Mouse (Mus musculus) liver, embryonic 16.5 days (tissue): ENCODE data around the gene Tspan18. TPM values are rescaled to one million over a fixed set of nuclear protein-coding genes. Genes with fewer than 3 reads are reported as not detected.
A peak's percentile ranks its signal among the peaks of the same experiment; 100 is the strongest.

ENCODE experiments used
- ATAC-seq: fragments of 200-750 bp; cut with Nextera tagmentation; 2 replicates; pipeline ENCODE4 v1.8.0; 2017; ENCODE audit warnings: low read depth, mild to moderate bottlenecking, moderate number of reproducible peaks, moderate library complexity
- H3K27ac ChIP-seq: fragments of 300-500 bp; sonication (generic); 2 replicates; pipeline ENCODE4 v1.5.1; 2014; ENCODE audit warnings: mild to moderate bottlenecking, low read length
- H3K27me3 ChIP-seq: fragments of 300-500 bp; sonication (generic); 2 replicates; pipeline ENCODE4 v1.6.1; 2014; ENCODE audit warnings: low read depth, low read length, mixed read lengths; ENCODE audit not compliant: control insufficient read depth, insufficient read depth
- H3K36me3 ChIP-seq: fragments of 300-500 bp; sonication (generic); 2 replicates; pipeline ENCODE4 v1.6.1; 2014; ENCODE audit warnings: mild to moderate bottlenecking; ENCODE audit not compliant: control insufficient read depth, insufficient read depth
- H3K4me1 ChIP-seq: fragments of 300-500 bp; sonication (generic); 2 replicates; pipeline ENCODE4 v1.6.1; 2014; ENCODE audit warnings: low read depth, low read length, mixed read lengths; ENCODE audit not compliant: control insufficient read depth
- H3K4me2 ChIP-seq: fragments of 300-500 bp; sonication (generic); 2 replicates; pipeline ENCODE4 v1.6.1; 2014; ENCODE audit warnings: low read depth, low read length, mixed read lengths
- H3K4me3 ChIP-seq: fragments of 300-500 bp; sonication (generic); 2 replicates; pipeline ENCODE4 v1.5.1; 2014; ENCODE audit warnings: low read depth, mild to moderate bottlenecking, low read length
- H3K9ac ChIP-seq: fragments of 300-500 bp; sonication (generic); 2 replicates; pipeline ENCODE4 v1.6.1; 2014; ENCODE audit warnings: low read depth, low read length
- H3K9me3 ChIP-seq: fragments of 300-500 bp; sonication (generic); replicated peaks from 2 replicates; pipeline ENCODE4 v1.6.1; 2016; ENCODE audit warnings: low read length; ENCODE audit not compliant: control insufficient read depth
- WGBS: fragments of 180-500 bp; shearing (Covaris S2); extraction: QIAGEN DNeasy Blood & Tissue Kit; methylation state at CpG from one replicate; pipeline ENCODE4 v1.1.7; 2014; ENCODE audit not compliant: insufficient replicate concordance; 5-methylcytosine and 5-hydroxymethylcytosine counted together
- polyA plus RNA-seq: library from polyadenylated mRNA; unstranded; fragments of >200 nt; fragmentation: Nextera tagmentation; extraction: Ambion mirVana; gene quantifications from 2 replicates; pipeline ENCODE4 v1.2.1, GENCODE M21; 2015

Gene Tspan18
- polyA plus RNA-seq, 1 experiment from 2014 or later = 2.0 TPM

GRCm38 (mm10) chr2:93351352-93351751 is 17.0 kb upstream of the Tspan18 start:
- Histone ChIP-seq H3K4me2 (no peak overlapping the region), H3K27ac (no peak overlapping the region), H3K9me3 (no peaks in the 10 kb centered on the region), H3K4me3 (no peak overlapping the region), H3K27me3 (no peaks in the 10 kb centered on the region), H3K36me3 (no peaks in the 10 kb centered on the region), H3K9ac (no peak overlapping the region), H3K4me1 (peaks cover 22% of the 10 kb centered on the region)
- 52% methylated on average over 7 of the region's 7 CpGs for WGBS
- ATAC-seq = no peak

GRCm38 (mm10) chr2:93347018-93347417 is 12.7 kb upstream of the Tspan18 start:
- Histone ChIP-seq H3K4me2 (no peak overlapping the region), H3K4me1 (peaks cover 8% of the 10 kb centered on the region; the same call in 1 of the 2 replicates), H3K9ac (no peak overlapping the region), H3K27me3 (no peaks in the 10 kb centered on the region), H3K4me3 (no peak overlapping the region), H3K36me3 (no peaks in the 10 kb centered on the region), H3K9me3 (no peaks in the 10 kb centered on the region), H3K27ac (no peak overlapping the region)
- no peak for ATAC-seq
- WGBS = 60% methylated on average over 5 of the region's 5 CpGs

DNA sequence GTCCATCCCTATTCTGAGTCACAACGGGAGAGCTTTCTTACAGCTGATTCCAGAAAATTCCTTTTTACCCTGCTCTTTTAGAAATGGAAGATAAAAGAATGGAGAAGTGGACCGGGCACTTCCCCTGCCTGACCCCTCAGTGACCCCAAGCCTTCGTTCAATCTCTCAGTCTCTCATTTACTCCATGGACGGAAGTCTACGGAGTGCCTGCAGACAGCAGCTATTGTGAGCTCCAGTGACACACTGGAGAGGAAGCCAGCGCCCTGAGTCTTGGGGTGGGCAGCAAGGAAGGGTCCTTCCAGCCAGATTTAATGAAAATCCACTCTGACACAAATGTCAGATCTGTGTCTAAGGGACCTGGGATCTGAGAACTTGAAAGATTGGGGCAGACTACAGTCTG is 12.3 kb upstream of the Tspan18 start:
- Histone ChIP-seq H3K4me3 (no peak overlapping the region), H3K27ac (no peak overlapping the region), H3K9ac (no peak overlapping the region), H3K9me3 (no peaks in the 10 kb centered on the region), H3K36me3 (no peaks in the 10 kb centered on the region), H3K4me1 (peaks cover 8% of the 10 kb centered on the region; the same call in 1 of the 2 replicates), H3K4me2 (no peak overlapping the region), H3K27me3 (no peaks in the 10 kb centered on the region)
- 33% methylated on average over 6 of the region's 6 CpGs for WGBS
- no peak for ATAC-seq

DNA sequence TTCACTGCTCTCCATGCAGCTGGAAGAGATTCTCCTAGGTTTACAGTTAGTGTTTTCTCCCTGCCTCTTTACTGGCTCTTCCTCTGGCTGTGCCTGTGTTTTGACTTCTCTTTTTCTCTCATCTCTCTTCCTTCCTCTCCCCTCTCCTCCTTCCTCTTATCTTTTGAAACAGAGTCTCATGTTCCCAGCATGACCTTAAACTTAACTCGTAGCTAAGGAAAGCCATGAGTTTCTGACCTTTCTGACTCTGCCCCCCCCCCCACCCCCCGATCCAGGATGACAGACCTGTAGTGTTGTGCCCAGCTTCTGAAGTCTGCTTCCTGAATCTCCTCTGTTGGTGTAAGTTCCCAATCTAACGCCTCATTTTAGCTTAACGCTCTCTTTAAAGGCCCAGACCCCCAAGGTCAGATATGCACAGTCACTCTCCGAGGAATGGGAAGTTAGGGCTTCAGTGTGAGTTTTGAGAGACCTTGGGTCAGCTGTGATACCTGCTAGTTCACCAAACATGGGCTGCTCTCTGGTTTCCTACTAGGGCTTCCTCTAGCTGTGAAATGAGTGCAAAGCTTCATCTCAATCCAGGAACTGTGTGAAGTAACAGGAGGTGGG is 11.5 kb upstream of the Tspan18 start:
- Histone ChIP-seq H3K4me3 (no peak overlapping the region), H3K9ac (no peak overlapping the region), H3K9me3 (no peaks in the 10 kb centered on the region), H3K4me1 (peaks cover 8% of the 10 kb centered on the region; the same call in 1 of the 2 replicates), H3K4me2 (no peak overlapping the region), H3K27ac (no peak overlapping the region), H3K27me3 (no peaks in the 10 kb centered on the region), H3K36me3 (no peaks in the 10 kb centered on the region)
- no peak for ATAC-seq
- 8% methylated on average over 5 of the region's 5 CpGs for WGBS

GRCm38 (mm10) chr2:93339373-93340106 is 5.2 kb upstream of the Tspan18 start:
- Histone ChIP-seq H3K4me1 (peaks cover 4% of the 10 kb centered on the region), H3K9me3 (no peaks in the 10 kb centered on the region; the same call in 1 of the 2 replicates), H3K27ac (no peak overlapping the region), H3K4me2 (no peak overlapping the region), H3K36me3 (no peaks in the 10 kb centered on the region), H3K27me3 (peaks cover 7% of the 10 kb centered on the region), H3K9ac (no peak overlapping the region), H3K4me3 (no peak overlapping the region)
- 66% methylated on average over 9 of the region's 9 CpGs for WGBS
- ATAC-seq = no peak

DNA sequence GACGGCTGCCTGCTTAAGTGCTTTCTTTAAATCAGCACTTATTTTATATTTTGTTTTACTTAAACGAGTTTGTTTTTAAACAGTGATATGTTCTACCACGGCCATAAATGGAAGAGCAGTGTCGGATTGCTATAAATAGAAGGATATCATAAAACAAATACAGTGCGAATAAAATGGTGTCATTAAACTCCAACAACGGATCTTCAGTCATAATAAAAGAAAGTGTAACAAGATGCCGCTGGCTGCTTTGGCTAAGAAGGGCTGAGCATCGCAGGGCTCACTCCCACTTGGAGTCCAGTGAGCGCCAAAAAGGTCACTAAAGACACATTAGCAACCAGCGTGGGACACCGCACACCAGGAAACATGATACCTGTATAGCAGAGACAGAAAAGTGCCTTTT is 1.7 kb upstream of the Tspan18 start:
- H3K27me3 ChIP-seq = peaks cover 29% of the 10 kb centered on the region
- H3K4me3 ChIP-seq = no peak overlapping the region
- peaks cover 14% of the 10 kb centered on the region for H3K4me1 ChIP-seq
- no peak for ATAC-seq
- H3K4me2 ChIP-seq = no peak overlapping the region
- no peak overlapping the region for H3K27ac ChIP-seq
- no peaks in the 10 kb centered on the region for H3K36me3 ChIP-seq
- 77% methylated on average over 11 of the region's 11 CpGs for WGBS
- H3K9me3 ChIP-seq = no peaks in the 10 kb centered on the region; the same call in 1 of the 2 replicates
- H3K9ac ChIP-seq = no peak overlapping the region

GRCm38 (mm10) chr2:93333241-93333816 is 976 bp downstream of the Tspan18 start:
- H3K4me3 ChIP-seq = peak overlapping the region; percentile 69
- H3K4me1 ChIP-seq = peaks cover 14% of the 10 kb centered on the region
- WGBS = 1% methylated on average over 29 of the region's 29 CpGs
- H3K9ac ChIP-seq = peak overlapping the region; percentile 49
- peak overlapping the region; percentile 98 for H3K4me2 ChIP-seq
- H3K9me3 ChIP-seq = no peaks in the 10 kb centered on the region; the same call in 1 of the 2 replicates
- H3K27me3 ChIP-seq = peaks cover 29% of the 10 kb centered on the region
- H3K36me3 ChIP-seq = no peaks in the 10 kb centered on the region
- ATAC-seq = peak; percentile 30
- no peak overlapping the region for H3K27ac ChIP-seq

DNA sequence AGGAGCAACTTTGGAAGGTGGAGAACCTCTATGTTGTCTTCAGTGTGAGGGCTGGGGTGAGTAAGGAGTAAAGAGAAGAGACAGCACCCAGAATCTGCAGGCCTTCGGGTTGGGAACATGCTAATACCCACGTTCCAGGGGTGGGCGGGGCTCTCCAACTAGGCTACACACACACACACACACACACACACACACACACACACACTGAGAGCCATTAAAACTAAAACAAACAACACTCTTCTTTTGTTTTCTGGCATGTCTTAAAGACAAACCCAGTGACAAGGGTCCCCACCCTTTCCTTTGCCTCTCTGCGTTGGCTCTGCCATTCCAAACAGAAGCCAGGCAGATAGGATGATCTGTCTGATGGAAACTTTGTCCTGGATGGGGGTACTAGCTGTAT is 2.0 kb downstream of the Tspan18 start:
- Histone ChIP-seq H3K4me1 (peaks cover 14% of the 10 kb centered on the region), H3K9ac (no peak overlapping the region), H3K36me3 (no peaks in the 10 kb centered on the region), H3K4me3 (no peak overlapping the region), H3K27ac (no peak overlapping the region), H3K4me2 (no peak overlapping the region), H3K27me3 (peaks cover 29% of the 10 kb centered on the region), H3K9me3 (no peaks in the 10 kb centered on the region; the same call in 1 of the 2 replicates)
- no peak for ATAC-seq
- 59% methylated on average over 4 of the region's 4 CpGs for WGBS

- Histone ChIP-seq H3K9me3 (no peaks in the 10 kb centered on the region), H3K4me3 (no peak overlapping the region), H3K4me1 (peaks cover 14% of the 10 kb centered on the region), H3K36me3 (no peaks in the 10 kb centered on the region), H3K27ac (no peak overlapping the region), H3K9ac (no peak overlapping the region), H3K4me2 (no peak overlapping the region), H3K27me3 (peaks cover 29% of the 10 kb centered on the region)
- WGBS = 66% methylated on average over 6 of the region's 6 CpGs
- no peak for ATAC-seq
Measured at GRCm38 (mm10) chr2:93331121-93331520, 3.2 kb downstream of the Tspan18 start.
